Mouse (Mus musculus): ENCODE data around the gene Gm7137.

DNA sequence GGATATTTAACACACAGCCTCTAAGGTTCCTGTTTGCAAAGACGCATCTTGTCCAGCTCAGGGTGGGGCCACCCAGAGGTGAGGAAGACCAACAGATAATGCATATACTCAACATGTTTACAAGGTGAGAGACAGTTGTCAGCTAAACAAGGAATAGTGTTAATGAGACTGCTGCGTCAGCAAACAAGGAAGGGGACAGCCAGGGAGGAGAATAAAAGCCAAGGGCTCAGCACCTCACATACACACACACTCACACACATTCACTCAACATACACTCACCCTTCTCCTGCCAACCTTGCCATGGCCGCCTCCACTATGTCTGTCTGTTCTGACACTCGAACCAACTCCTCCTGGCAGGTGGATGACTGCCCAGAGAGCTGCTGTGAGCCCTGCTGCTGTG is 26.4 kb upstream of the Gm7137 start, which contains the start of gene Gm2696:
- no peak for TF ChIP-seq CTCF (conservative IDR thresholded peaks at IDR 0.05; ENCODE audit: insufficient read depth, insufficient read length, low read depth, low read length)
- no peak for TF ChIP-seq POLR2A (IDR thresholded peaks at IDR 0.05; ENCODE audit: low read depth, low read length)

Data from kidney, adult 2 months (tissue).